Mouse (Mus musculus) T-helper 2 cell (primary cell): Measurements from ENCODE around the gene Ankk1.

Experiments used
- in situ Hi-C: fragments of 300-600 bp; cut with MboI, MseI; formaldehyde crosslinking; loops from one replicate; pipeline ENCODE4 v1.15.1; 2025; ENCODE audit warnings: high pct_unique_total_duplicates

The Ankk1 gene

DNA sequence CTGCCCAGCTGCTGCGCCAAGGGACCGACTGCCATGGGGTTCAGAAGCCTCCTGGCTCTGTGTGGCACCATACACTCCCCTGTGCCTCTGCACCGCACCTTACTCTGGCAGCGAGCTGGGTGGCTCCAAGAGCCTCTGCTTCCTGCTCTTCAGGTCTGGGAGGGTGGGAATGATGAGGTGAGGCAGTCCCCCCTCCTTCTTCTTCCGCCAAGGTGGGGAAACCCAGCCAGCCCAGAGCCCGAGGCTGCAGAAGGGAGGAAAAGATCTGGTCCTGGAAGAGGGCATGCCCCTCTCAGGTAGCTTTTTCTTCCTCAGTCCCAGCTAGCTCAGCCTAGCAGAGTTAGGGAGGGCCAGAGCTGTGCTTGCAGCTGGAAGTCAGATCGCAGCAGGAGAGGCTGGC lies at the start of gene Ankk1:
Gene Ankk1, minus strand, starts transcription at position 101 of the 400 bp plus-strand sequence.
- in situ Hi-C loops: no loop called here

DNA sequence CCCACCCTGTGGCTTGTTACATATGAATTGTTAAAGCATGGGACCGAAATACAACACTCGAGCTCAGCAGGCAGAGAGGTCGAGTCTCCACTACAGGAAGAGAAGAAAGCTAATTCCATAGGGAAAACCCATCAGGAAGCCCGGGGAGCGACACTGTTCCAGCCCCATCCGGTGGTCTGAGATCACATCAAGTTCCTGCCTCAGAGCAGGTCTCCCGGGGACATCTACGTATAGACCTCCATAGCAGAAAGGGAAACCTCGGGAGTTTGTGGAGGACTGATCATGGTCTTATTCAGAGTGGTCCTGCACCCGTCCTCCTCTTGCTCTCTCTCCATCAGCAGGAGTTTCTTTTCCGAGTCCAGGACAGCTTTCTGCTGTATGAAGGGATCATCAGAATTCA lies 45.3 kb upstream of the Ankk1 start:
- in situ Hi-C loops: no loop called here

DNA sequence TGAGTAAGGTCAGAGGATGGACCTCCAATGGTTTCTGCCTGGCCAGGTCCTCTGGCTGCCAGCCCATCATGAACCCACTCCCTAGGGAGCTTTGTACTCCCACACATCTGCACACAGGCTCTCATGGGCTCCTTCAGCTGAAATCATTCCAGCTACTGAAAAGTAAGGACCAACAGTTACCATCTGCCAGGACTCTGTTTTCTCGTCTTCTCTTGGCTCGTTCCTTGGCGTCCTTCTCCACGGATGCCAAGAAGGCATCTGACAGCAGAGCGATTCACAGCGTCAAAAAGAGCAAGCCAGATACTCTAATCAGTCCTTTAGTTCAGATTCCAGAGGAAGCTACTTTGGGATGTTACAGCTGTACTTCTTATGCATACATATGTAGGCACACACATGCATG lies 44.1 kb upstream of the Ankk1 start:
- in situ Hi-C loops: no loop called here

DNA sequence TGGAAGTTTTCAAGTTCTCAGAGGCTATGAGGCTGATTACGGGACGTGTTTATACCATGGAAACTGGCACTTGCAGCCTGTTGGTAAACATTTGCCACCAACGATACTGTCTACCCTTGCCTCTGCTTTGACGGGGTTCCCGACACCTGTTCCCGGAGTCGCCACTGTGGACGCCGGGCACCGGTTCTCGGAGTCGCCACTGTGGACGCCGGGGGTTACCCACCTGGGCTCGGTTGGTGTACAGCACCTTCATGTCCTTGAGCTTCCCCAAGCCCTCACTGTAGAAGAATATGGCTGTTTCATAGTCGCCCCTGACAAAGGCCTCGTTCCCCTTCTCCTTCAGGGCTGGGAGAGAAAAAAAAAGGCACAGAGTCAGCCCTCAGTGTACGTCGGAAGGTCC lies 43.2 kb upstream of the Ankk1 start:
- in situ Hi-C loops: no loop called here

DNA sequence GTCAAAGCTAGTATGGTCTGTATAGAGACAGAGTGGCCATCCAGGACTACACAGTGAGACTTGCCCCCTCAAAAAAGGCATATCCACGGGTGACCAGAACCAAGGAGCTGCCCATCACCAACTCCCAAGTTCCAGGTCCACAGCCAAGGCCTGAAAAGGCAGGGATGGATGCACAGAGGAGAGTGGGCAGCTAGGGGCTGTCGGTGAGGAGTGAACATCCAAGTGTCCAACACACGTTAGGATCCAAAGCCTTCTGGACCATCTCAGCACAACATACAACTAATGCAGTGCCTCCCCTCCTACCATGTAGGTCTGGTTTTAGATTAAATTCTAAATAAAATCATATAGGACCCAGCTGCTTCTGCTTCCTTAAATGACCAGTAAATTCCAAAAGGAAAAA lies 29.3 kb upstream of the Ankk1 start:
- in situ Hi-C loops: no loop called here

DNA sequence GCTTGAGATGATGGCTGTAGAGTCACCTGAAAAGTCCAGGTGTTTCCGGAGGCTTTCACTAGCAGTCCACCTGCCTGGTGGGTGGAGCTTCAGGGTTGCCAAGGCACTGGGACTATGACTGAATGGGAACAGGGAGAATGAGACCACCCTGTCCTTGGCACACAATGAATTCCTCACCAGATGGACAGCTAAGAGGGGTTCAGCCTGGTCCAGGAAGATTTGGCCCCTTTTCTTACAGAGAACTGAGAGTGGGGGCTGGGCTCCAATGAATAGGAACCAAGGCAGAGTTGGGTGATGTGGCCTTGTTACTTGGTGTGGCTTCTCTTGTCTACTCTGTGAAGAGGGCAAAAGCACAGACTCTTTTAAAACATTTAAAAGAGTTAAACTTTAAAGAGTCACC lies 25.6 kb upstream of the Ankk1 start:
- in situ Hi-C loops: no loop called here

DNA sequence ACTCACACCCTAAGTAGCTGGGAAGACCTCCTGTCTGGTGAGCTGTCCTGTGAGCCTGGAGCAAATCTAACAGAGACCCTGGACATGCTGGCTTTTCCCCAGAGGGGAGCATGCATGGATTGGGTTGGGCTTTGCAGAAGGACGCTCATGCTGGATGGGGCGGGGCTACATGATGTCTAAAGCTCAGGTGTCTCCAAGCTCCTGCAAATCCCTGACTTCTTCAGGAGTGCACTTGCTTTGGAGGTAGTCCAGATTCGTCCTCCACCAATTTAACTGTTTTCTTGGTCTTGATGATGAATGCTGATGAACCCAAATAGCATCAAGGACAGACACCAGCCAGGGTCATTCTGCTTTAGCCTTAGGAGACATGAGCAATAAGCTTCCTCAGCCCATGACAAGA lies 23.7 kb upstream of the Ankk1 start:
- in situ Hi-C loops: no loop called here

DNA sequence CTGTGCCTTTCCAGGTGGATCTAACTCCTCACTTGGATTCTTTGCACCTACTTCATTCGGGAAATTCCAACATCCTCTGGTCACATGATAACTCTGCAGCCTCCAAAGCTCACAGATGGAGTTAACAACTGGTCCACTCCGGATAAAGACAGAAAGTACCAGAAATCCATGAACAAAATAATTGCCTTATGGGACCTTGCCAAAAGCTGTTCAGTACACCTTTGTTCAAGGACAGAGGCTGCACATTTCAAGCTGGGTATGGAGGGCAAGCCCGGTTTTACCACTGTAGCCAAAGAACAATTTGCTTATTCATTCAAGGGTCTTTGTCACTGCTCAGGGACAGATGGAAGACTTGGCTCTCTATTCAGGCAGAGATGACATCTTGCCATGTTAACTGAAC lies 15.8 kb upstream of the Ankk1 start:
- in situ Hi-C loops: no loop called here

DNA sequence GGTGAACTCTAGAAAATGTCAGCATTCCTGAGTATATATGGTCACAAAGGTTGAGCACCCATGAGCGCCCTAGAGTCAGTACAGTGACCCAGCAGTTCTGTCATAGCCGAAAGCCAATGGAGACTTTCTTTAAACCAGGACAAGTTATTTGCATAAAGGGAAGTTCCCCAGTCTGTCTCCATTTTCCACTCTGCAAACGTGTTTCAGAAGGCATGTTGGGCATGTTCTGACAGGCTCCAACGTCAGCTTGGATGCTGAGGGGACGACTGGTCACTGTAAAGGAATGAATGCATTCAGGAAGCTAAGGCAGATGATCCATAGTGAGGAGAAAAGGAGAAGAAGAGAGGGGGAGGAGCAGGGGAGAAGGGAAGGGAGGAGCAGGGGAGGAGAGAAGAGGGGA lies 657 bp upstream of the Ankk1 start:
- in situ Hi-C loops: no loop called here

DNA sequence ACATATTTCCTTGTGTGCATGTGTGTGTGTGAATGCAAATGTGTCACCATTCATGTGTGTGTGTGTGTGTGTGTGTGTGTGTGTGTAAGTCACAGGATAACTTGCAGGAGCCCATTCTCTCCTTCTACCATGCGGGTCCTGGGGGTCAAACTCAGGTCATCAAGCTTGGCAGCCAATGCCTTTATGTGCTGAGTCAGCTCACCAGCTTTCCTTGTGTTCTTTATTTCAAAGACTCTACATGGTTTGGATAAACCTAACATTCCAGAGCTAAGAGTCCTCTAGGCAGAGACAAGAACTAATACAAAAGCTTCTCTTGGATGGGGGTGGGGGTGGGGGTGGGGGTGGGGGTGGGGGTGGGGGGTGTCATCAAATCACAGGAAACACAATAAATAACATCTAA lies 1.2 kb downstream of the Ankk1 start:
- in situ Hi-C loops: no loop called here

DNA sequence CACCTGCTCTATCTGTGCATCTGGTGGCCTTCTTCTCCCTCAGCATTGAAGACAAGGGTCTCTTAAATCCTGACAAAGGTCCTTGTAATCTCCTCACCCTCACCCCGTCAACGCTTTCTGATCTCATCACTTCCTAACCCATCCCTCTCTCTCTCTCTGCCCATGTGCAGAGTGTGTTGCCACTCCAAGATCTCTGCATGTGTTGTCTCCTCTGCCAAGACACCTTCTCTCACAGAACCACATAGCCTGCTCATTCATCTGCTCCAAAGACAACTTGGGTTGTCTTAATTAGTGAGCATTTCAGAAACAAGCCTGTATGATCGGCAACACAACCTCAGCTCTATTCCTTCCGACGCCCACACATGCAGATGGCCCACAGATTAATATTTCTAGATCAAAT lies 3.0 kb downstream of the Ankk1 start:
- in situ Hi-C loops: no loop called here

DNA sequence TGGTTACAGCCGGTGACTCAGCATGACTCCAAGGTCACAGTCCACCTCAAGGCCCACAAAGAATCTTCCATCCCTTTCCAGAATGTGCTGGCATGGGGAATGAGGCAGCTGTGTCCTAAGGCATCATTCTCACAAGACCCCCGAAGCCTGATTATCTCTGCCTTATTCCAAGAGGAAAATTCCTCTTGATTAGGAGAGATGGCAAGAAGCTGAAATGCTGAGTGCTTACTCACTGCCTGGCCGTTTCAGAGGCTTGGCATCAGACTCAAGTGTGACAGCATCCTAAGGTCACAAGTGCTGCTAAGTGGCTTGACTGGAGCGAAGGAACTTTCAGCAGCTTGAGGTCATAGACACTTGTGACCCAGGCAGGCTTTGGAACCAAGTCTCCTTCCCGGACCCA lies 16.2 kb downstream of the Ankk1 start:
- in situ Hi-C loops: no loop called here

DNA sequence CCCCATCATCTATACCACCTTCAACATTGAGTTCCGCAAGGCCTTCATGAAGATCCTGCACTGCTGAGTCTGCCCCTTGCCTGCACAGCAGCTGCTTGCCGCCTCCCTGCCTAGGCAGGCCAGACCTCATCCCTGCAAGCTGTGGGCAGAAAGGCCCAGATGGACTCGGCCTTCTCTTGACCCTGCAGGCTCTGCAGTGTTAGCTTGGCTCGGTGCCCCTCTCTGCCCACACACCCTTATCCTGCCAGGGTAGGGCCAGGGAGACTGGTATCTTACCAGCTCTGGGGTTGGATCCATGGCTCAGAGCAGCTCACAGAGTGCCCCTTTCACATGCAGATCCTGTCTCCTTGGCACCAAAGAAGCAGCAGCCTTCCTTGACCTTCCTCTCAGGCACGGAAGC lies 19.8 kb downstream of the Ankk1 start:
- in situ Hi-C loops: no loop called here

DNA sequence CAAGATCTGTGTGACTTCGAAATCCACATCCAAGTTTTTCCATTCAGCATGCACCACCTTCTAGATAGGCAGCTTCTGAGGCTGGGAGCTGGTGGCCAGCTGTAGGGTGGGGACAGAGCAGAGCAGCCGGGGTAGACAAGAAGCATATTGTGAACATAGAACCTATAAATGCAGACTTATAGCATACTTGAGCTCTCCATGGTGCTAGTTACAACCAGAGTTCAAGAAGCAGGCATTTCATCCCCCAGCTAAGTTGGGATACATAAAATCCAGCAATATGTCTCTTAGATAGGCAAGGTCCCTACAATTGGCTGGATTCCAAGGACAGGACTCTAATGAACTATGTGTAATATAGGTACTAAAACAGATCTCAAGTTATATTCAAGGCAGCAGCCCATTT lies 23.1 kb downstream of the Ankk1 start:
- in situ Hi-C loops: no loop called here

DNA sequence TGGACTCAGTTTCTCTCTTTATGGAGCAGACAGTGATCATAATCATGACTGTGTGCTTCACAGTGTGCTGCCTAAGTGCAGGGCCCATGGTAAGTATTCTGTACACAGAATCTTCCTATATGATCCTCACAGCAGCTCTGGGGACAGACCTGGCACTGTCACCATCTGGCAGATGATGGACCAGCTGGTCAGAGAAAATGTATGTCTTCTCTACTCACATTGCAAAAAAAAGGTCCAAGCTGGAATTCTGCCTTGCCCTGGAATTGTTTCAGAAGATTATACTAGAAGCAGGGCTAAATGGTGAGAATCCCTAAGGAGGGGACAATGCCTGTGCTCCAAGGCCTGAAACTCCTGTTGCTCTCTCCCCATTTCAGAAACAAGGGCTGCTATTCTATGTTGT lies 30.8 kb downstream of the Ankk1 start:
- in situ Hi-C loops: no loop called here

DNA sequence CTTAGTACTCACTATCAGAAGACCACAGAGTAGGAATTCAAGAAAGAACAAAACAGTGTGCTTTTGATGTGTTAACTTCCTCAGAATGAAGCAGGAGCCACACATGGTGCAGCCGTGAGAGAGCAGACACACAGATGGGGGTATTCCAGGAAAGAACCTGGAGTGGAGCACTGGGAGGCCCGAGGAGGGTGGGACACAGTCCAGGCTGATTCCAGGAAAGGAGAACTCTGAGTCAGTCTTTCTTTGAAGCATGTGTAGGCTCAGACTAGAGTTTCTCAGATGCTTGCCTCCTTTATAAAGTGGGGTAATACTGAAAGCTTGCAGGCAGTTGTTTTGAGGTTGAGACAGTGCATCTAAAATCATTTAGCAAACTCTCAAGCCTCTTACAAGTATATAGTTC lies 34.6 kb downstream of the Ankk1 start:
- in situ Hi-C loops: no loop called here

DNA sequence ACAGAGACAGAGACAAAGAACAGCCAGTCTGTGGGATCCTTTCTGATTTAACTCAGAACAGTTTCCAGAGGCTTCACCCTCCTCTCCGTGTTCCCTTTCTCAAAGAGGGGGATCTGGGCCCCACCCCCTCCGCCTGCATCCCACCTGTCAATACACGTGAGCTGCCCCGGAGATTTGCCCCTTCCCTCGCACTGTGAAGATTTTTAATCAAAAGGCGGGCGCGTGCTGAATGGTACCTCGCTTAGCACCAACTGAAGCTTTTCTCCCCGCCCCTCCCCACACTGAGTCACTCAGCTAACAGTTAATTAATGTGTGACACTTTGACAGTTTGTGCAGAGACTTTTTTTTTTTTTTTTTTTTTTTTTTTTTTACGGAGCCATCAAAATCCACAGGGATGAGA lies 40.7 kb downstream of the Ankk1 start:
- in situ Hi-C loops: no loop called here

DNA sequence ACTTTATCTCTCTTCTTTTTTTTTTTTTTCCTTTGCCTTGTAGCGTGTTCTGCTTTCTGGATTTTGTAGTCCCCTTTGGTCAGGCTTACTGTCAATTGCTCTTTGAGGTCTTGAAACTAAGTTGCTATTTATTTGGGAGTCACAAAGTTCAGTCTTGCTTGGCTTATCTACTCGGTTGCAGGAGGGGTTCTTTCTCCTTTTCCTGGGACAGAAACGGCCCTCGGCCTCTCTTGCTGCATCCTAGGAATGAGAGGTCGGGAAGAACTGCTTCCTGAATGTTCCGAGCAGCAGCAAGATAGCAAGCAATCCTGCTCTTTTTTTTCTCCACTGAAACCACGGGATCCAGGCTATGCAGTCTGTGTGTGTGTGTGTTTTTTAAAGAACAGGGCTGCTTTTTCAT lies 41.5 kb downstream of the Ankk1 start:
- in situ Hi-C loops: no loop called here

DNA sequence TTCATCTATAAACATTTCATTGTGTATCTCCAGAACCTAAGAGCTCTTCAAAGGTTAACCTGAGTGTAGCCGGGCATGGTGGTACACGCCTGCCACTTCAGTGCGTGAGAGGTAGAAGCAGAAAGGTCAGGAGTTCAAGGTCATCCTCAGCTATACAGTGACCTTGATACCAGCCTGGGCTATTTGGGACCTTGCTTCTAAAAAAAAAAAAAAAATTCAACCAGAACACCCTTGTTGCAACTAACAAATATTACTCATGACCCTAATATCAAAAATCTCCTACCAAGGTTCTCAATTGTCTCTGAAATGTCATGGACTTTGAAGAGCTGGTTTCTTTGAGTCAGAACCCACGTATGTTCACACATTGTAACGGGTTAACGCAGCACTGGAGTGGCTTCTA lies 42.0 kb downstream of the Ankk1 start:
- in situ Hi-C loops: no loop called here

DNA sequence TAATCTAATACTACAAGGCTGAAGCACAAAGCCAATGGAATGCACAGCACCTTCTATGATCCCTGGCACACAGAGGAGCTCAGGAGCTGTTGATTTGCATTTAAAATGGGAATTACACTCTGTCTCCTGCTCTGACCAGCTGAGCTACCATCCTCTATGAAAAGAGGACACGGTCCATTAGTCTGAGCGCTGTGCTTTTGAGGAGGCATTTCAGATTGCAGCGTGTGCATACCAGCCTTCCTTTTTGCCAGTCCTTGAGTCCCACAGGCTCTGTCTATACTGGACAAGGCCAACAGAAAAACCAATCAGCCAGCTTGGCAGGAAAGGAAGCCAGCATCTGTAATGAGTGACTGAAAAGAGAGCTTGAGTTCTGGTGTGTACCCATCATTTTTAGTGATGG lies 42.8 kb downstream of the Ankk1 start:
- in situ Hi-C loops: no loop called here

DNA sequence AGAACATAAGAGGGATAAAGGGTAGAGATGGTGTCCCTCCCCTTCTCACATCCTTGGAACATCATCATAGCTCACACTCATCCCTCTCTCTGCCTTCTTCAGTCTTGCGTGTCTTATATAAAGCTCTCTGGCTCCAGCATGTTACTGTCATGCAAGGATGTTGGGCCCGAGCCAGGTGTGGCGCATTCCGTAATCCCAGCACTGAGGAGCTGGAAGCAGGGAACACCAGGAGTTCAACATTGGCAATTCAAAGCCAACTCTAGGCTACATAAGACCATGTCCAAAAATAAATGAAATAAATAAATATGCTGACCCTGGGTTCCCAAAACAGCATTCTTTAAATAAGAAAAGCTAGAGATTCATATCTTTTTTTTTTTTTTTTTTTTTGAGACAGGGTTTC lies 46.9 kb downstream of the Ankk1 start:
- in situ Hi-C loops: no loop called here

DNA sequence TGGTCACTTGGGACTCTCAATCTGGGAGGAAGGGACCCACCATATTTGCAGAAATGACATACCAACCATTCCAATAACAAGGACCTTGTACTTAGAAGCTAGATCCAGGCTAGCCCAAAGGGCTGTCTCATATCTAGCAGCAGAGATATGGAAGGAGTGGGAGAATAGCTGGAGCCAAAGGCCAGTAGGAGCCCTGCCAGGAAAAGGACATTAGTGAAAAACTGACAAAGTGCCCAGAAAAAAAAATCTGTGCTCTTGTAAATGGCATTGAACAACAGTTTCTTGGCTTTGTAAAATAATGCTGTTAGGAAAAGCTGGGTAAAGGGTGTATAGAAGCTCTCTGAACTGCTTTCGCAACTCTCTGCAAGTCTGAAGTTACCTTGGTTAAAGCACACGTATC lies 52.9 kb downstream of the Ankk1 start:
- in situ Hi-C loops: no loop called here

DNA sequence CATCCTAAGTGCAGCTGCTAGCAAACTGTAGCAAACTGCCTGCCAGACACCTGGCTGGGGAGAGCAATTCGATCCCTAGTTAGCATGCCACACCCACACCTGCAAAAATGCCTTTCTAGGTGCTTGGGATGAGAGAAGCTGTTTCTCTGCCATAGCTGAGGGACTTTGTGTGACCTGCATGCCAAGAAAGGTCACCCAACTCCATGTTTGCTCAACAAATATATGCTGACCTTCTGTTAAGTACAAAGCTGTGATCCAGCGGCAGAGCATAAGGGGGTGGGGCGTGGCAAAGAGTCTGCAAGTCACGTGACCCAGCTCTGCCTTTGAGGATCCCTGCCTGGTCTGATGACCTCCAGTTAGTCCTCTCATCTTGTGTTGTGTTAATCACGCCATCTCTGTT lies 61.1 kb downstream of the Ankk1 start:
- in situ Hi-C loops: no loop called here
